Mouse (Mus musculus): ENCODE data around the gene Gabra6. TPM values are rescaled to one million over a fixed set of nuclear protein-coding genes. Genes with fewer than 3 reads are reported as not detected.

Gabra6 gene
- total RNA-seq (2021) = not detected
- not detected in 2 replicates for polyA plus RNA-seq (2012; rRNA removed)
- long read RNA-seq = 0 reads

DNA sequence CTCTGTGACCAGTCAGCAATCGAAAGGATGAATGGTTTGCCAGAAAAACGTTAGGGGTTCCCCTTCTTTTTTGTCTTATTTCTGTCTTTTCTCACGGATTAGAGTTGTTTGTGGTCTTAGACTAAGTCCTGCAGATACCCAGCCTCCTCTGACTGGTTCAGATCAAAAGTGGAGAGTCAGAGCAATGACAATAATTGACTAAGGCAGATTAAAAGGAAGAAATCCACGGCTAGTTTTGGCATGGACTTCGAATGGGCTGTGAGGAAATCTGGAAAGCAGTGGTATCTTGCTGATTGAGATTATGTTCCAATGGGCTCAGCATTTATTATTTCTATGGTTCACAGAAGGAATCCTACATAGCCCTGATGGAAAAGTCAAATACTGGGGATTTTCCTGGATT lies at the start of gene Gabra6:
Gabra6 (minus strand) TSS at position 191 of the 400 bp plus-strand sequence.
- no peak for DNase-seq

DNA sequence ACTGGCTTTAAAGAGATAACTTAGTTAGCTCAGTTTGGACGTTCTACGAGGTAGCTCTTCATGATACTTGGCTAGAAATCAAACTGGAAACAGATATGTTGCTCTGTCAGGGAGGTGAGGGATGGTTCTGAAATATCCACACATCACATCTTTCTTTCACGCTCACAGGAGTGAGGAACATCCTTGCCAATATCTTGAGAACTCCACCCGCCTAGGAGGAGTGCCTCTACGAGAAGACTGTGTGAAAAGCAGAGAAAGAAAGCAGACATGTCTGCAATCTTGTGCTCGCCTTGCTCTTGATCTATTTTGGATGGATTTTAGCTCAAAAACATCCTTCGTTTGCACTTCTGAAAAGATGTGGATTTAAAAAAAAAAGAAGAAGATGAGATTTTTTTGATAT lies 44.7 kb upstream of the Gabra6 start:
- DNase-seq = no peak

DNA sequence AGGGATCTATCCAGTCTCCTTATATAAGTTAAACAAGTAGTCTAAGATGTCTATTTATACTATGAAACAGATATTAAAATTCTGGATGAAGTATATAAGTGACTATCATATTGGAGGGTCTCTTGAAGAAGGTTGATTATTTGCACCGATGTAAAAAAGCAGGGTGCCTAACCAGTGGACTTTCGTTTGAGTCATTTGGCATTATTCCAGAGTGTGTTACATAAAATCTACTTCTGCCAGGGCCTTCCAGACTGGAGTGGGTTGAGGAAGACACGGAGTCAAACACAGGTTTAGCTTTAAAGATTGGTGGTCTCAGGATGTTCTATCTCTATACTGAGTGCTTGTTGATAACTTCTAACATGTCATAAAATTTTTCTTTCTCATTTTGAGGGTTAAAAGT lies 11.2 kb upstream of the Gabra6 start:
- DNase-seq = no peak

DNA sequence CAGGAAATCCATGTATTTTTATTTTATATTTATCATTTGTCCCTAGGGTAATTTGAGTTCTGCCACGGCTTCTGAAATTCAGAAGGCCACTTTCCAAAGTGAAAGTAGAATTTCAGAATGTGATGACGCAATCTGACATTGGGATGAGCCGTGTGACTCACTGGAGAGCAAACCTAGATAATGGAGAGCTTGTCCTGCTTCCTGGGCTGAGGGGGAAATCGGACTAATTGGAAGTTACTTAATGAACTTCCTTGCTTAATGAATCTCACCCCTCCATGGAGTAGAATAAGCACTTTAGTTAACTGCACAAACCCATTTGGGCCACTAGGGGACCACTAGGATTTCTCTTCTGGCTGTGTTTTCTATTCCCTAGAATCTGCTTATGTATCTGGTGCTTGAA lies 5.4 kb upstream of the Gabra6 start:
- DNase-seq = peak; percentile 66

DNA sequence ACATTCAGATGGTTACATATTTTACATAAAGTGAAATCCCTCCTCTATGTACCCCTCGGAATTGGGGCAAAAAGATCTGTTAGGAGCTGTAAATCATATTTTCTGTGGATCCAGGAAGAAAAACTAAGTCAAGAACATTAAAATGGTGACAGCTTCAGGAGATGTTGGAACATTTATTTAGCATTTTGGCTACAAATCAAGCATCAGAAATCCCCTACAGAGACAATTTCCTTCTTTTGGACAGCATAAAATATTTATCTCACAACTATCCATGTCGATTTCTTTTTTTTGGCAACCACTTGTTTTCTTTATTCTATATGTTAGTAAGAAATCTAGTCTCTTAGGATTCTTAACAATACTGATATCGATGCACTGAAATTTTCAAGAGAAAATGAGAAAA lies 688 bp upstream of the Gabra6 start:
- DNase-seq = no peak

DNA sequence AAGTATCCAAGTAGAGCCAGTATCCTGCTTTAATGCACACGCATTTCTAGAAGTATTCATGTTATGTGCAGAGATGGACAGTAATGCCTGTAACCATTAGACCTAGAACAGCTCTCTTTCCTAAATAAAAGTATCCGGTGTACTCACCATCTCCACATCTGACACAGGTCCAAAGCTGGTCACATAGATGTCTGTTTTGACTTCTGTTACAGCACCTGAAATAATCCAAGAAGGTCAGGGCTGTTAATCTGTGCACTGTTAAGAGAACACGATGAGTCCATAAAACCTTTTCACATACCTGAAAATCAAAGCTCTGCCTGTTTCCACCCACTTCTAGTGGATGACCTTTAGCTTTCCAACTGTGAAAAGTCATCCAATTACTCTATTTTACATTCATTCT lies 1.4 kb downstream of the Gabra6 start:
- DNase-seq = no peak

DNA sequence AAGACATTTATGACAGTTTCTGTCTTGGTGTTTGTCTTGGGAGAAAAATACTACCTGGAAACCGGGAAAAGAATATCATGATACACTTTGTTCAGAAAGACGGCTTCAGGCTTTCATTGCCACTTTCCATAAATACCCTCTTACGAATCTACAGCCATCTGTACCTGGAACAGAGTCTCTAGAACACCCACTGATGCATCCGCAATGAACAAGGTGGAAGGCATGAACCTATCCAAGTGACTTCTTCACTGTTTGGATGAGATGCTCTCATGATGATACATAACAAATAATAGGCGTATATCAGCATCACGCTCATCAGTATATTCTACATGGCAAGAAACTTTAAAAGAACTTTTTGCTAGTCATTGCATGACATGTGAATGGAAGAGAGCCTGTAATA lies 1.8 kb downstream of the Gabra6 start:
- DNase-seq = no peak

DNA sequence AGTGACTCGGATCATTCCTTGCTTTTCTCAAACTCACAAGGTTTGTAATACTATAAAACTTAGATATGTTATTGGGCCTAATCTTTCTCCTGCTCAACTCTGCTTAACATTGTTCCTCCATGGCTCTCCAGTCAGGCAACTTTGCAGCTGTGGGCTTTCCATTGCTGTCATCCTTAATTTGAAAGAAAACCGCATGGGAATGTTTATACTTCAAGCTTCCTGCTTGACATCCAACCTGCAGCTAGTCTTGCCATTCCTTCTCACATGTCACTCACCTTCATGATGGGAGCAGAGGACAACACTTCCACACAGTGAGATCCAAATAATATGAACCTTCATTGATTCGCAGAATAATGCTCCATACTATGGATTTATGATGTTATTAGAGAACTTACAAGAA lies 2.9 kb downstream of the Gabra6 start:
- DNase-seq = no peak

DNA sequence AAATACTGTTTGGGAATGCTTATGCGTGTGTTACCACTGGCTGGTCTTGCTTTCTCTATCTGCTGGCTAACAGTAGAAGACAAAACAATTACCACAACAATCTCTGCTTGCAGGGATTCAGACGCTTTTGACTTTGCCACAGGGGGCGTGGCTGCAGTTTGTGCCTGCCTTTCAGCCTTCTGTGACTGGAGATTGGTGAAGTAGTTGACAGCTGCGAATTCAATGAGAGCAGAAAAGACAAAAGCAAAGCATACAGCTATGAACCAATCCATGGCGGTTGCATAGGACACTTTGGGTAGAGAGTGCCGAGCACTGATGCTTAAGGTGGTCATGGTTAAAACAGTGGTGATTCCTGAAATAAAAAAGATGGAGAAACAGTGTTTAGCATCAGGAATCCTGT lies 6.0 kb downstream of the Gabra6 start:
- no peak for DNase-seq

DNA sequence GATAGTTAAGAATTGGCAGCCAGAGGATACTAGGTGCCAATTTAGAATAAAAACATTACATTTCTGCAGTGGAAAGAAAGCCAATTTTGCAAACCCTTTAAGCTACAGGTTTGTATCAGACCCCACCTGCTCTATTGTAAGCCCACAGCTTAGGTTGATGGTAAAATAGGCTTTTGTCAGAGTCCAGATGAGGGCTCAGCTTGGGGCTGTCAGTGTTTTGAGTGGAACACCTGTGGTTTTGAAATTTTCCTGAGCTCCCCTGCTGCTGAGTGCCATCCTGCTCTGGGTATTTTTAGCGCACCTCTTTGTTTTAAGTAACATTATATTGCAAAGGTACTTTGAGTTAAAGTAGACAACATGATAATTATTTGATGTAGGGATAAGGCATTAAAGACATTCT lies 10.0 kb downstream of the Gabra6 start:
- DNase-seq = no peak

DNA sequence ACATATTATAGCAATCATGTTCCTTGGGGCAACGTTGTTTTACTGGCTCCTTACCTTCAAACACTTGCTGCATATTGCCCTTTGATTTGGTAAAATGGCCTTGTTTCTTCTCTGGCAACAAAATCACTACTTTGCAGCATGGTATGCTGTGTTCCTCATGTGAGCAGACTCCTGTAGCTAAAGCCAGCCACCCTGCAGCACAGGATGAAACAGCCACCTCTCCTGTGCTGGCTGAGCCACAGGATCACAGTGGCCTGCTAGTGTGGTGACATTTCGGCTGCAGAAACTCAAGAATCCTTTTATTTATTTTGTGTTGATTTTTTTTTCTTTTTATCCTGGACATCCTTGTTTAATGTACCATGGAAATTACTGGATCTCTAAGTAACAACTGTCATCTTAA lies 11.8 kb downstream of the Gabra6 start:
- DNase-seq = no peak

DNA sequence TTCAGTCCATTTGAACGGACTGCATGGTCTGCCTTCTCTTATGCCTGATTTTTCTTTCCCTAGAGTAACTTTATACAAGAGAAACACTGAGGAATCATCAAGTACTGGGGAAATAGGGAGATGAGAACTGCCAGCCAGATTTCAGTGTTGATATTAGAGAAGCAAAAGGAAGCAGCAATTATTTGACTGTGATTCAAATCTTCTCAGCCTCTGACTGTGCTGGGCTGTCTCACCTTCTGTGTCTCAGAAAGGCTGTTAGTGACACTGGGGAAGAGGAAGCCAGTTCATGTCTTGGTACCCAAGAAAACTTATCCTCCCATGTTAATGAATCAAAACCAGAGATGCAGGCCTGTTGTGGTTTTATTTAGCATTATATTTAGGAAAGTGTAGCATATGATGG lies 14.8 kb downstream of the Gabra6 start:
- DNase-seq = no peak

DNA sequence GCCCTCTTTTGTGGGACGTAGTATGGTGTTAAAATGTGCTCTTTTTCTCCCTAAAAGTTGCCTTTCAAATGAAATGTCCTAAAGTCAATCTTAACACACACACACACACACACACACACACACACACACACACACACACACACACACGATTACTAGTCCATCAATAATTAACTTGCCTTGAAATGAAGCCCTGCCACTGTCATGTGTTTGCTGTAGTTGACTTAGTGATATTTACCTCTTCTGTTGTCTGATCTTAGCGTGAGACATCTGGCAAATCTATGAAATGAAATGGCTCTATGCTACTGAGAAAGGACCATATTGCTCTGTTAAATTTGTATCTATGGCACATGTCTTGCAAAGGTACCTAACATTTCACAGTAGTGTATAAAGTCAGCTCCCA lies 61.9 kb downstream of the Gabra6 start:
- no peak for DNase-seq

Other genes with a start within 250 kb of the Gabra6 start
- gene Gabra1, start 138.1 kb downstream of the Gabra6 start, total RNA-seq (2021) = under 1 TPM in 1 of 2 experiments, not detected in 1; 0.58 TPM
- gene Gabra1, start 138.1 kb downstream of the Gabra6 start, polyA plus RNA-seq (2012; rRNA removed) = not detected in 2 replicates
- gene Gabrb2, start 98.7 kb upstream of the Gabra6 start, total RNA-seq (2021) = under 1 TPM in 1 of 2 experiments, not detected in 1; 0.21 TPM
- gene Gabrb2, start 98.7 kb upstream of the Gabra6 start, polyA plus RNA-seq (2012; rRNA removed) = not detected in 2 replicates